Mouse (Mus musculus) embryonic facial prominence, embryonic 10.5 days (tissue): Measurements from ENCODE around the gene Dgat2. TPM values are rescaled to one million over a fixed set of nuclear protein-coding genes. Genes with fewer than 3 reads are reported as not detected.
A peak's percentile ranks its signal among the peaks of the same experiment; 100 is the strongest.

Source experiments
- DNase-seq: peaks from one replicate; pipeline ENCODE4 v3.0.0-alpha.2; 2017; ENCODE audit warnings: low spot score
- H3K27ac ChIP-seq: fragments of 300-500 bp; sonication (generic); replicated peaks from 2 replicates; pipeline ENCODE4 v1.5.1; 2016; ENCODE audit warnings: mild to moderate bottlenecking
- H3K27me3 ChIP-seq: fragments of 300-500 bp; sonication (generic); replicated peaks from 2 replicates; pipeline ENCODE4 v1.6.1; 2016; ENCODE audit warnings: low read depth, mild to moderate bottlenecking; ENCODE audit not compliant: poor library complexity, severe bottlenecking
- H3K36me3 ChIP-seq: fragments of 300-500 bp; sonication (generic); replicated peaks from 2 replicates; pipeline ENCODE4 v1.6.1; 2016; ENCODE audit warnings: mild to moderate bottlenecking, moderate library complexity
- H3K4me1 ChIP-seq: fragments of 300-500 bp; sonication (generic); 2 replicates; pipeline ENCODE4 v1.6.1; 2016
- H3K4me3 ChIP-seq: fragments of 300-500 bp; sonication (generic); 2 replicates; pipeline ENCODE4 v1.5.1; 2016; ENCODE audit warnings: mild to moderate bottlenecking, moderate library complexity
- H3K9me3 ChIP-seq: fragments of 300-500 bp; sonication (generic); 2 replicates; pipeline ENCODE4 v1.6.1; 2016; ENCODE audit warnings: mild to moderate bottlenecking
- WGBS: fragments of 180-500 bp; shearing (Covaris S2); methylation state at CpG from one replicate; pipeline ENCODE4 v1.1.7; 2016; 5-methylcytosine and 5-hydroxymethylcytosine counted together
- polyA plus RNA-seq: library from polyadenylated mRNA; unstranded; fragments of >200 nt; fragmentation: Nextera tagmentation; extraction: Ambion mirVana; gene quantifications from 2 replicates; pipeline ENCODE4 v1.2.1, GENCODE M21; 2016

Dgat2 gene
- polyA plus RNA-seq, 1 experiment from 2014 or later: 16.4 TPM

DNA sequence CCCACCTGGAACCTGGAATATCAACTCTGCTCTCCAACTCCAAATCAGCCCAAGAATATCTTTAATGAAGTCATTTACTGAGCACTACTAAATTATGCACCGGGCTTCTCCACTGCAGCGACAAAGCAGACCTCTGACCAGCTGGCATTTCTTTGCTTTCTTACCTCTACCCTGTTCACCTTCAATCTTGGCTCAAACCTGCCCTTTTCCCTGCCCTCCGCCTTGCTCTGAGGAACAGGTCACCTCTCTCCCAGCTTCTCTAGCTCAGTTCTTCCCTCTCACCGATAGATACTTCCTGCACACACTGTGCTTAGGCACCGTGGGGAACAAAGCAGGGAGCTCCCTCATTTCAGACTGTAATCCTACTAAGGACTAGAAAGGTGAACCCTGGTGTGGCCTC is 59.9 kb downstream of the Dgat2 start:
- Histone ChIP-seq H3K27me3 (no peaks in the 10 kb centered on the region), H3K27ac (0 out of 2 replicates have a peak overlapping the region, but pooled peaks have one; percentile 5), H3K4me1 (peaks cover 19% of the 10 kb centered on the region), H3K4me3 (no peak overlapping the region), H3K36me3 (peaks cover 12% of the 10 kb centered on the region), H3K9me3 (peaks cover 3% of the 10 kb centered on the region; the same call in 1 of the 2 replicates)
- no peak for DNase-seq
- WGBS: 71% methylated on average over 5 of the region's 5 CpGs

DNA sequence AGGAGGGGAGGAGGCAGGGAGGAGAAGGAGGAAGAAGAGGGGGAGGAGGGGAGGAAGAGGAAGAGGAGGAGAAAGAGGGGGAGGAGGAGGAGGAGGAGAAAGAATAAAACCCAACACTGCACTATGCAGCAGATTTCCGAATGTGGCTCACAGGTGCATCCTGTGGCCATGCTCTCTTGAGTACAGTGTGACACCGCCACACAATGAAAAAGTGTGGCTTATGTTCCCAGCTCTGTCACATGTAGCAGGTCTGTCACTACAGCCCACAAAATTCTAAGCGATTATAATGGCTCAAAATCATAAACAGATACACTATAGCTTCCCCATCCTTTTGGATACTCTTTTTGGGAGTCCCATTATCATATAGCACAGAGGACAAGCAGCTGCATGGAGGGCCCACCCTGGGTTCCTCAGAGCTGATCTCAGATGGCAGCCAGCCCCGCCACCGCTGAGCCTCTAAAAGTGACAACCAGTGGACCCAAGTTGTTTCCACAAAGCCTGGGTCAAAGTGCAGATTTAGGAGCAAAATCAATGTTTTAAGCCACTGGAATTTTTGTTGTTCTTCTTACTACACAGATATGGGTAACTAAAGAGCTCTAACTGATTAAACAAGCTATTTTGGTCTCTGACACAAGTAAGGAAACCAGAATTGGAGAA is 61.5 kb downstream of the Dgat2 start:
- WGBS: 89% methylated on average over 5 of the region's 5 CpGs
- H3K36me3 ChIP-seq: peaks cover 12% of the 10 kb centered on the region
- no peaks in the 10 kb centered on the region for H3K27me3 ChIP-seq
- no peak overlapping the region for H3K27ac ChIP-seq
- peaks cover 10% of the 10 kb centered on the region; the same call in 1 of the 2 replicates for H3K4me1 ChIP-seq
- H3K9me3 ChIP-seq: peaks cover 3% of the 10 kb centered on the region; the same call in 1 of the 2 replicates
- H3K4me3 ChIP-seq: no peak overlapping the region
- DNase-seq: no peak

DNA sequence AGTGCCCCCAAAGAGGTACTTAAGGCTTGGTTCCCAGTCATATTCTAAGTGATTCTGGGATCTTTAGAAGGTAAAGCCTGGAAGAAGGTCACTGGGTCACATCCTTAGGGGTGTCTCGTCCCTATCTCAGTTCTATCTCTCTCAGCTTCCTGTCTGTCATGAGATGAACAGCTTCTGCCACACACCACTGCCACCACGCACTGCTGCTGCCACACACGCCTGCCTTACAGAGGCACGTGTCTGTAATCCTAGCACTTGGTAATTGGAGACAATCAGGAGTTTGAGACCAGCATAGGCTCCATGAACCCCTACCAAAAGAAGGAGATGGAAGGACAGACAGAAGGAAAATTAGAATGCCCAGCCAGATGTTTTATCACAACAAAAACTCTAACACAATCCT is 62.4 kb downstream of the Dgat2 start:
- no peak overlapping the region for H3K27ac ChIP-seq
- no peak for DNase-seq
- no peak overlapping the region for H3K4me3 ChIP-seq
- peaks cover 9% of the 10 kb centered on the region for H3K36me3 ChIP-seq
- WGBS: 74% methylated on average over 4 of the region's 4 CpGs
- H3K4me1 ChIP-seq: peaks cover 9% of the 10 kb centered on the region; the same call in 1 of the 2 replicates
- no peaks in the 10 kb centered on the region for H3K27me3 ChIP-seq
- peaks cover 3% of the 10 kb centered on the region; the same call in 1 of the 2 replicates for H3K9me3 ChIP-seq

DNA sequence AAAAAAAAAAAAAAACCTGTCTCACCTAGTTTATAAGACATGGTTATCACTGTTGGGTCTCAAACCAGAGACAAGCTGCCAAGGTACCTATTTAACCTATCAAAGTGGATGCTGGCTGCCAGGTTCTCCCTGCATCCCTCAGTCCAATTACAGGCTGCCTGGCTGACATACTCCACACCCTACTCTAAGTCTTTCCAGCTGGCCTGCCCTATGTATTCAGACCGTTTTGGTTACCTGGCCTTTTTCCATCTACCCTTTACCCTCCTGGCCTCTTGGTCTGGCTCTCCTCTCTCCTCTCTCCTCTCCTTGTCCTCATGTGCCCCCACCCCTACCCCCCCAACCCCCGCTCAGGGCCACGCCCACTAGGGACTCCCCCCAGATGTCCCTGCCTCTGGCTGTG is 65.7 kb downstream of the Dgat2 start:
- Histone ChIP-seq H3K4me1 (peaks cover 13% of the 10 kb centered on the region), H3K36me3 (no peaks in the 10 kb centered on the region), H3K27me3 (no peaks in the 10 kb centered on the region), H3K4me3 (no peak overlapping the region), H3K27ac (no peak overlapping the region), H3K9me3 (no peaks in the 10 kb centered on the region)
- WGBS: 78% methylated on average over 3 of the region's 3 CpGs
- DNase-seq: no peak

DNA sequence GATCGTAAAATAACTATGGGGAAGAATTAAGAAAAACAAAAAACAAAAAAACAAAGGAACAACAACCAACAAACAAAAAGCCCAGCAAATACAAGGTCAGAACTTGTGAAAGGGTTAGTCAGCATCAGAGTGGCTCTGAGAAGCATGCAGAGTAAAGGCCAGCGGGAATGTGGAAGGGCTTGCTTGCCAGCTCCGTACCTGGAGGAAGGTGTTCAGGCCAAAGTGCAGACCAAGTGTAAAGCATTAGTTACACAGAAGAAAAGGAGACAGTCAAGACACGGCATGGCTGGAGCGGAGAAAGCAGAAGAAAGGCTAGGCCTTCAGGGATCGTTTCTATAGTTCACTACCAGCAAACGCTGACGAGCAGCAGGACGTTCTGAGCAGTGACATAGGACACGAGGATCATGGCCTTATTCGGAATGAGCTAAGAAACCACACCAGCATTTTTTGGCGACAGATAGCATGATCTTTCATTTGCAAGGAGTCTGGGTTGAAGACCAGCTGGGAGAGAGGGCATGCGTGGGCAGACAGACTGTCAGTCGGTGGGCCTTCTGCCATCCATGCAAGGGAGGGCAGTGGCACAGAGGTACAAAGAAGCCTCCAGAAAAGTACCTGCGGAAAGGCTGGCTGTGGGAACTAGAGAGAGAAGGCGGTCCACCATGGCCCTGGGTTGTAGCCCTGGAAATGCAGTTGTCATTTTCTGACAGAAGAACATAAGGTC is 68.4 kb downstream of the Dgat2 start:
- Histone ChIP-seq H3K9me3 (no peaks in the 10 kb centered on the region), H3K27me3 (no peaks in the 10 kb centered on the region), H3K4me3 (no peak overlapping the region), H3K36me3 (no peaks in the 10 kb centered on the region), H3K27ac (no peak overlapping the region), H3K4me1 (peaks cover 14% of the 10 kb centered on the region; the same call in 1 of the 2 replicates)
- no peak for DNase-seq
- WGBS: 90% methylated on average over 16 of the region's 16 CpGs

DNA sequence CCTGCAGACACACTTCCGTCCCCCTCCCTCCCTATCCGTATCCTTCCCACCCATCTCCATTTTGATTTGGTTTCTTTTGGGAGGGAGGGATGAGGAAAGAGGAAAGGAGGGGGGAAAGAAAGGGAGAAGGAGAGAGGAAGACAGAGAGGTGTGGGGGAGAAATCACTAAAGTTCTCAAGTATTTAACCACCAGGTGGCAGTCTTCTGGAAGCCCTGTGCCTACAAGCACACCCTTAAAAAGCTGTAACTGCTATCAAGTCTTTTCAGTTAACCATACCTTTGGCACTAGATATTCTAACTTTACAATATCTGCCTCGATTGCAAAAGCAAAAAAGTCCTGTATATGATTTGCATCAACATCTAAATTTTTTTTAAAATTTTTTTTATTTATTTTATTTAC is 75.0 kb downstream of the Dgat2 start:
- Histone ChIP-seq H3K4me3 (no peak overlapping the region), H3K27me3 (no peaks in the 10 kb centered on the region), H3K9me3 (no peaks in the 10 kb centered on the region), H3K4me1 (peaks cover 21% of the 10 kb centered on the region), H3K36me3 (no peaks in the 10 kb centered on the region), H3K27ac (no peak overlapping the region)
- 48% methylated on average over 3 of the region's 3 CpGs for WGBS
- DNase-seq: no peak

DNA sequence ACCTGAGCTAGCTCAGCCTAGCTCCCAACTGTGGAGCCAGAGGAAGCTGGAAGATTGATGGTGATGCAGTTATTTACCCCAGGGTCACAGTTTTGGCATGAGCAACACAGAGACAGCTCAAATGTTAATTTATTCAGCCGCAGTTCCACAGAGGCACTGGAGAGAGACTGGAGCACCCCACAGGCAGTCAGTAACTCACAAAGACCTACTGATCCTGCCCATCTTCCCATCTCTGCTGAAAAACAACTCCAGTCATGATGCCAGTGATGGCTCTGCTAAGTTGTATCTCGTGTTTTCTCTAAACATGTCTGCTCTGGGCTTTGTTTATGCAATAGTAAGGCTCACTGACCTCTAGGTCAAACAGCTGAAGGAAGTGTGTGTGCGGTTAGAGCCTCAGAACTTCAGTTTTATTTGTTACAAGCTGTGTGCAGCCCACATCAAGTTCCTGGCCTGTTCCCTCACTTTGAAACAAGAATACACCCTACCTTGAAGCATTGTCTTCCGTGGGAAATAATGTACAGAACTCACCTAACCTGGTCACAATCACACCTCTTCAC is 75.7 kb downstream of the Dgat2 start:
- Histone ChIP-seq H3K9me3 (no peaks in the 10 kb centered on the region), H3K27me3 (no peaks in the 10 kb centered on the region), H3K27ac (0 out of 2 replicates have a peak overlapping the region, but pooled peaks have one; percentile 35), H3K36me3 (no peaks in the 10 kb centered on the region), H3K4me3 (no peak overlapping the region), H3K4me1 (peaks cover 29% of the 10 kb centered on the region)
- DNase-seq: no peak
- WGBS: 42% methylated on average over 4 of the region's 4 CpGs

Other genes with a start within 250 kb of the Dgat2 start
- gene Uvrag, start 41.6 kb downstream of the Dgat2 start, polyA plus RNA-seq: 11.0 and 12.1 TPM in 2 replicates
- gene Mogat2, start 55.9 kb upstream of the Dgat2 start, polyA plus RNA-seq: 38.5 and 46.1 TPM in 2 replicates
- 10.2 and 13.4 TPM in 2 replicates for gene Map6, start 84.7 kb upstream of the Dgat2 start, polyA plus RNA-seq
- 1,061 and 1,072 TPM in 2 replicates for gene Serpinh1, start 170.5 kb upstream of the Dgat2 start, polyA plus RNA-seq
- 21.4 TPM in 2 replicates for gene Gdpd5, start 198.7 kb upstream of the Dgat2 start, polyA plus RNA-seq